Mouse (Mus musculus): ENCODE data around the gene Spcs2. TPM values are rescaled to one million over a fixed set of nuclear protein-coding genes. Genes with fewer than 3 reads are reported as not detected.

The Spcs2 gene
- polyA plus RNA-seq, 1 experiment from 2014 or later, result 301 TPM

DNA sequence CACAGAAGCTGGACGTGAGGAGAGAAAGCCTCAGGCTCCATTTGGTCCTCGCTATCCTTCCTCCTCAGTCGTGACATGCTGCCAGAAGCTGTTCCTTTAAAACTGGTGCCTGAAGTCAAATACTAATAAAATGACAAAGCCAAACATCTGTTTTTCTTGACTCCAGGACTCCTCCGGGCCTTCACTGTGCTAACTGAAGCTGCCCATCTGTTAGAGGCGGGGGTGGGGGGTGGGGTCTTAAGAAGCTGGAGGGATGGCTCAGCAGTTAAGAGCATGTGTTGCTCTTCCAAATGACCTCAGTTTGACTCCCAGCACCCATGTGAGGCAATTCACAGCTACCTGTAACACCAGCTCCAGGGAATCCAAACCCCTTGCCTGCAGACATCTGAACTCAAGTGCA is 74.7 kb downstream of the Spcs2 start:
- Histone ChIP-seq H3K4me1 (replicated peaks; ENCODE audit: control insufficient read depth, insufficient read depth, low read length) (no peaks in the 10 kb centered on the region), H3K9ac (ENCODE audit: low read depth, low read length) (no peak overlapping the region), H3K36me3 (ENCODE audit: control insufficient read depth, insufficient read depth, low read length) (no peaks in the 10 kb centered on the region), H3K9me3 (ENCODE audit: control insufficient read depth, low read length) (no peaks in the 10 kb centered on the region), H3K27me3 (replicated peaks; ENCODE audit: control insufficient read depth, insufficient read depth, low read length) (no peaks in the 10 kb centered on the region), H3K4me3 (ENCODE audit: low read depth, low read length) (no peak overlapping the region), H3K27ac (ENCODE audit: low read depth, low read length) (no peak overlapping the region), H3K4me2 (no peak overlapping the region)
- ATAC-seq (replicated peaks; ENCODE audit: low FRiP score) (no peak), DNase-seq (ENCODE audit: low spot score) (no peak)
- 66% methylated on average over 5 of the region's 5 CpGs for WGBS

DNA sequence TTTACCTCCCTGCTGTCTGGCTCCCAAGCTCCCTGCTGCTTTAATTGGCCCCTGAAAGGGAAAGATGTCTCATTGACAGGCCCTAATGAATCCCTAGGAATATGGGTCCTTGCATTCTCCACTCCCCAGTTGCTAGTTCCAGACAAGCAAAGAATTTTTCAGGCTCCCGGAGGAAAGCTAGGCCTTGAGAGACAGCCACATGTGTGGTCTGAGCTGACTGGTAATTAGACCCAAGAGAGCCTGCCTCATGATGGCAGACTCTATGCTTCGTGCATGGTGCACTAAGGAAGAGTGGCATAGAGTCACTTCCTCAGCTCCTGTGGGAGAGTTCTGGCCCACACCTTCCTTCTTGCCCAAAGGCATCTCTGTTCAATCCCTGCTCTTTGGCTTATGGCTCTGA is 75.3 kb downstream of the Spcs2 start:
- Histone ChIP-seq H3K9ac (ENCODE audit: low read depth, low read length) (no peak overlapping the region), H3K36me3 (ENCODE audit: control insufficient read depth, insufficient read depth, low read length) (no peaks in the 10 kb centered on the region), H3K4me1 (replicated peaks; ENCODE audit: control insufficient read depth, insufficient read depth, low read length) (no peaks in the 10 kb centered on the region), H3K4me2 (no peak overlapping the region), H3K27me3 (replicated peaks; ENCODE audit: control insufficient read depth, insufficient read depth, low read length) (no peaks in the 10 kb centered on the region), H3K27ac (ENCODE audit: low read depth, low read length) (no peak overlapping the region), H3K9me3 (ENCODE audit: control insufficient read depth, low read length) (no peaks in the 10 kb centered on the region), H3K4me3 (ENCODE audit: low read depth, low read length) (no peak overlapping the region)
- DNase-seq (ENCODE audit: low spot score) (no peak), ATAC-seq (replicated peaks; ENCODE audit: low FRiP score) (no peak)
- WGBS, result 76% methylated on average over 2 of the region's 2 CpGs

Other genes starting within 250 kb of the Spcs2 start
- 0.53 and 0.78 TPM in 2 replicates for gene Tpbgl, start 236.4 kb downstream of the Spcs2 start, polyA plus RNA-seq (2014; fragmentation: Nextera tagmentation; extraction: Ambion mirVana)
- gene Slco2b1, start 152.1 kb downstream of the Spcs2 start, polyA plus RNA-seq (2014; fragmentation: Nextera tagmentation; extraction: Ambion mirVana), result 0.34 and 0.97 TPM in 2 replicates
- gene Olfr520, start 133.2 kb downstream of the Spcs2 start, polyA plus RNA-seq (2014; fragmentation: Nextera tagmentation; extraction: Ambion mirVana), result not detected in 2 replicates
- gene Olfr521, start 100.0 kb downstream of the Spcs2 start, polyA plus RNA-seq (2014; fragmentation: Nextera tagmentation; extraction: Ambion mirVana), result not detected in 2 replicates
- 5.4 and 5.9 TPM in 2 replicates for gene Neu3, start 35.0 kb downstream of the Spcs2 start, polyA plus RNA-seq (2014; fragmentation: Nextera tagmentation; extraction: Ambion mirVana)
- 0.10 and 0.17 TPM in 2 replicates for gene Xrra1, start 4.3 kb downstream of the Spcs2 start, polyA plus RNA-seq (2014; fragmentation: Nextera tagmentation; extraction: Ambion mirVana)
- gene Rnf169, start 117.0 kb upstream of the Spcs2 start, polyA plus RNA-seq (2014; fragmentation: Nextera tagmentation; extraction: Ambion mirVana), result 3.7 and 4.3 TPM in 2 replicates
- 0.19 and 0.39 TPM in 2 replicates for gene Chrdl2, start 142.7 kb upstream of the Spcs2 start, polyA plus RNA-seq (2014; fragmentation: Nextera tagmentation; extraction: Ambion mirVana)

All from liver, embryonic 11.5 days (tissue).